Comparison of ENCODE assay signal across 9 mouse cellular contexts in genomic region chr16:91169829-91170228, GRCm38 (mm10). TPM values are rescaled to one million over a fixed set of nuclear protein-coding genes. Genes with fewer than 3 reads are reported as not detected.
A peak's percentile ranks its signal among the peaks of the same experiment; 100 is the strongest.
DNase-seq lines count a peak whose midpoint lies in the region; ATAC-seq lines count a peak whose summit lies in the region.
"Had no signal": no experiment of that assay in that cellular context is flagged by ENCODE, and none has a peak within 500 bp of the region (broad histone marks: within the 10 kb centered on the region; RNA-seq: fewer than 3 reads in every experiment).

No protein-coding gene starts in this region.

- H3K36me3 ChIP-seq in heart, embryonic 10.5 days: no peaks in the 10 kb centered on the region
- no peaks in the 10 kb centered on the region for H3K36me3 ChIP-seq in heart, embryonic 13.5 days
- no peaks in the 10 kb centered on the region for H3K36me3 ChIP-seq in liver, embryonic 13.5 days
- no peaks in the 10 kb centered on the region for H3K36me3 ChIP-seq in neural tube, embryonic 12.5 days

- H3K27ac ChIP-seq in heart, embryonic 10.5 days: peak overlapping the region; percentile 44; the same call in 1 of the 2 replicates
- no peak overlapping the region for H3K27ac ChIP-seq in heart, embryonic 13.5 days (replicated peaks)
- no peak overlapping the region for H3K27ac ChIP-seq in liver, embryonic 13.5 days
- no peak overlapping the region for H3K27ac ChIP-seq in neural tube, embryonic 12.5 days

- H3K4me1 ChIP-seq in heart, embryonic 10.5 days: peaks cover 18% of the 10 kb centered on the region
- peaks cover 13% of the 10 kb centered on the region for H3K4me1 ChIP-seq in heart, embryonic 13.5 days
- H3K4me1 ChIP-seq in liver, embryonic 13.5 days (replicated peaks): no peaks in the 10 kb centered on the region
- peaks cover 19% of the 10 kb centered on the region for H3K4me1 ChIP-seq in neural tube, embryonic 12.5 days

- 0 out of 2 replicates have a peak, but pooled peaks cover 2% of the 10 kb centered on the region for H3K27me3 ChIP-seq in heart, embryonic 10.5 days (ENCODE audit: insufficient read depth, poor library complexity, severe bottlenecking)
- peaks cover 6% of the 10 kb centered on the region; the same call in 1 of the 2 replicates for H3K27me3 ChIP-seq in heart, embryonic 13.5 days (replicated peaks)
- peaks cover 33% of the 10 kb centered on the region for H3K27me3 ChIP-seq in liver, embryonic 13.5 days
- H3K27me3 ChIP-seq in neural tube, embryonic 12.5 days (replicated peaks): peaks cover 92% of the 10 kb centered on the region

- H3K9me3 ChIP-seq in heart, embryonic 10.5 days: no peaks in the 10 kb centered on the region
- no peaks in the 10 kb centered on the region for H3K9me3 ChIP-seq in heart, embryonic 13.5 days
- H3K9me3 ChIP-seq in liver, embryonic 13.5 days (replicated peaks): no peaks in the 10 kb centered on the region
- H3K9me3 ChIP-seq in neural tube, embryonic 12.5 days: no peaks in the 10 kb centered on the region

- peak overlapping the region; percentile 52 for H3K4me3 ChIP-seq in heart, embryonic 10.5 days
- H3K4me3 ChIP-seq in heart, embryonic 13.5 days: peak overlapping the region; percentile 41
- peak overlapping the region; percentile 11; the same call in 1 of the 2 replicates for H3K4me3 ChIP-seq in liver, embryonic 13.5 days (replicated peaks)
- no peak overlapping the region for H3K4me3 ChIP-seq in neural tube, embryonic 12.5 days

- DNase-seq in heart, embryonic 10.5 days (ENCODE audit: low spot score): peak; percentile 93
- no peak for DNase-seq in heart, adult 11 months
- no peak for DNase-seq in liver, embryonic 13.5 days
- DNase-seq in spleen, postnatal 4 days (ENCODE audit: low spot score in 2 of 2): no peak
- no peak for DNase-seq in urinary bladder, postnatal 36 days (ENCODE audit: low spot score in 2 of 2)
- no peak for DNase-seq in layer of hippocampus, postnatal 36 days

- peak overlapping the region; percentile 72 for H3K4me2 ChIP-seq in heart, embryonic 13.5 days
- peak overlapping the region; percentile 46 for H3K4me2 ChIP-seq in liver, embryonic 13.5 days
- H3K4me2 ChIP-seq in neural tube, embryonic 12.5 days (replicated peaks): peak overlapping the region; percentile 47

- H3K9ac ChIP-seq in heart, embryonic 13.5 days: peak overlapping the region; percentile 69
- no peak overlapping the region for H3K9ac ChIP-seq in liver, embryonic 13.5 days
- no peak overlapping the region for H3K9ac ChIP-seq in neural tube, embryonic 12.5 days

- no peak for ATAC-seq in heart, embryonic 13.5 days (ENCODE audit: extremely low read depth, insufficient number of reproducible peaks, low FRiP score, low TSS enrichment)
- ATAC-seq in liver, embryonic 13.5 days (ENCODE audit: low read depth): no peak
- ATAC-seq in neural tube, embryonic 12.5 days (ENCODE audit: low FRiP score, low read depth): no peak; the same call in 1 of the 2 replicates

- under 1% methylated on average over 16 of the region's 16 CpGs for WGBS in heart, embryonic 10.5 days
- under 1% methylated on average over 16 of the region's 16 CpGs for WGBS in heart, embryonic 13.5 days
- under 1% methylated on average over 16 of the region's 16 CpGs for WGBS in liver, embryonic 13.5 days (ENCODE audit: insufficient replicate concordance)
- WGBS in neural tube, embryonic 12.5 days: under 1% methylated on average over 16 of the region's 16 CpGs

RNA-seq across cellular contexts. Expression of gene Olig2, which starts 55.4 kb away (rescaled TPM):
- polyA plus RNA-seq in heart, embryonic 10.5 days (2016; fragmentation: Nextera tagmentation; extraction: Ambion mirVana): not detected in 2 replicates
- not detected in 2 replicates for polyA plus RNA-seq in heart, embryonic 13.5 days (2015; fragmentation: Nextera tagmentation; extraction: Ambion mirVana)
- not detected in 2 replicates for polyA plus RNA-seq in liver, embryonic 13.5 days (2015; fragmentation: Nextera tagmentation; extraction: Ambion mirVana)
- polyA plus RNA-seq in neural tube, embryonic 12.5 days (2016; fragmentation: Nextera tagmentation; extraction: Ambion mirVana): 2.9 TPM in 2 replicates
- total RNA-seq in layer of hippocampus, postnatal 36 days (2021): 10 to 100 TPM; 29.1 to 33.7 TPM
- polyA plus RNA-seq: small intestine, adult 2 months had no signal
